Mouse (Mus musculus) olfactory bulb, adult 2 months (tissue): Measurements from ENCODE around the gene Scp2.

Source experiments
- CTCF ChIP-seq: fragments of 200-500 bp; IDR thresholded peaks from 2 replicates; pipeline ENCODE4 v1.5.1; 2012; ENCODE audit warnings: low read depth, mild to moderate bottlenecking, low read length, moderate library complexity; ENCODE audit not compliant: insufficient read depth
- POLR2A ChIP-seq: fragments of 200-500 bp; IDR thresholded peaks from 2 replicates; pipeline ENCODE4 v1.6.1; 2012; ENCODE audit warnings: mild to moderate bottlenecking, low read depth, low read length, moderate library complexity; ENCODE audit not compliant: insufficient read depth

GRCm38 (mm10) chr4:108082401-108082806, 62.4 kb downstream of the Scp2 start:
- TF ChIP-seq POLR2A, result no peak
- TF ChIP-seq CTCF, result no peak
